Mouse (Mus musculus) megakaryocyte, embryonic 14.5 days (primary cell): Measurements from ENCODE around the gene Calr. TPM values are rescaled to one million over a fixed set of nuclear protein-coding genes. Genes with fewer than 3 reads are reported as not detected.

Source experiments
- H3K27me3 ChIP-seq: replicated peaks from 2 replicates; pipeline ENCODE3; 2012; ENCODE audit warnings: inconsistent platforms
- H3K36me3 ChIP-seq: replicated peaks from 2 replicates; pipeline ENCODE3; 2012; ENCODE audit warnings: low read length, inconsistent platforms, mixed read lengths
- H3K4me1 ChIP-seq: 2 replicates; pipeline ENCODE4 v1.6.1; 2012; ENCODE audit warnings: inconsistent platforms
- H3K4me3 ChIP-seq: replicated peaks from 2 replicates; pipeline ENCODE3; 2012; ENCODE audit warnings: moderate library complexity, mild to moderate bottlenecking, inconsistent platforms
- H3K9me3 ChIP-seq: 2 replicates; pipeline ENCODE4 v1.6.1; 2012; ENCODE audit warnings: inconsistent platforms
- FLI1 ChIP-seq: IDR thresholded peaks from 2 replicates; pipeline ENCODE4 v1.6.1; 2012; ENCODE audit warnings: low read length, inconsistent platforms, mixed read lengths
- GATA1 ChIP-seq: IDR thresholded peaks from 3 replicates; pipeline ENCODE4 v1.6.1; 2012; ENCODE audit warnings: mixed read lengths, low read length, inconsistent platforms, borderline replicate concordance
- polyA plus RNA-seq: library from polyadenylated mRNA; stranded (reverse); fragments of >175 nt; gene quantifications from 2 replicates; pipeline ENCODE4 v1.2.3, GENCODE M21; 2012; ENCODE audit warnings: low replicate concordance; ENCODE audit not compliant: insufficient read depth

Calr gene
- polyA plus RNA-seq, 1 experiment: 510 TPM

DNA sequence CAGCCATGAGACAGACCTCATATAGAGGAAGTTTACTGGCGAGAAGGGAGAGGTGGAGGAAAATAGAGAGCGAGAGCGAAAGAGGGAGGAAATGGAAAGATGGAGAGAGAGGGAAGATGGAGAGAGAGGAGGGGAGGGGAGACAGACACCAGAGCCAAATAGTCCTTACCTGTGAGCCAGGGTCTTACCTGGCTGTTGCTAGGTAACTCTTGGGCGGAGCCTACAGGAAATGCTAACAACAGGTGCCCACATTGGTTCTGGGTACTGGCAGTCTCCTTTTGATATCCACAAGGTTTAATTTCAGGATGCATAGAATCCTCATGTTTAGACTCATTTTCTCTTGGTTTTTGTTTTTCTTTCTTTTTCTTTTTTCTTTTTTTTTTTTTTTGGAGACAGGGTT is 26.3 kb upstream of the Calr start:
- no peak for TF ChIP-seq FLI1
- TF ChIP-seq GATA1: no peak
- Histone ChIP-seq H3K4me3 (peak overlapping the region; percentile 93), H3K9me3 (no peaks in the 10 kb centered on the region), H3K27me3 (no peaks in the 10 kb centered on the region), H3K4me1 (peaks cover 19% of the 10 kb centered on the region), H3K36me3 (peaks cover 35% of the 10 kb centered on the region)

DNA sequence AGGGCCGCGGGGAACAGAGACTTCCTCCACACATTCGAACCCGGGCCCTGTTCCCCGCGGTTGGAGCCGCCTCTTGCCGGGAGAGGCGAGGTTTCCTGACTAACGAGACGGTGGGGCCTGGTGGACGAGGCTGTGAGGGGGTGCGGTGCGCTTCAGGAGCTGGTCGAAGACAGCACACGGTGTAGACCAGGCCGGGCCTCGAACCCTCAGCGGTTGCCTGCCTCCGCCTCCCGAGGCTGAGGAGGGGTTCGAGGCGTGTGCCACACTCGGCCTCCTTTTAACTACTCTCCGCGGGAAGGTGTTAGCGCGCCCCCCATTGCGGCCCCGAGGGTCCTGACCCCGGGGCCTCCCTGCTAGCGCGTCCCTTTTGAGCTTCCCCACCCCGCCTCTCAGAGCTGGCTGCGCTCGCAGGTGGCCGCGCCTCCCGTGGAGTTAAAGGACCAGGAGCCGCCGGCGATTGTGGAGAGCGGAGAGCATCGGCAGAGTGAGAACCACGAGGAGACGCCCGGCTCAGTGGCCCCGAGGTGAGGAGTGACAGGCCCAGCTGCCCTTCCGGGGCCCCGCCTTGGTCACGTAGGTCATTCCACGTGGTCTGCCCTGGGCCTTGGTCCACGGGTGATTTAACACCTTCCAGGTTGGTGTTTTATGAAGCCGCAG is 25.7 kb upstream of the Calr start:
- H3K4me1 ChIP-seq: peaks cover 19% of the 10 kb centered on the region
- H3K36me3 ChIP-seq: peaks cover 37% of the 10 kb centered on the region
- no peaks in the 10 kb centered on the region for H3K27me3 ChIP-seq
- no peak for TF ChIP-seq GATA1
- TF ChIP-seq FLI1: no peak
- no peaks in the 10 kb centered on the region for H3K9me3 ChIP-seq
- H3K4me3 ChIP-seq: peak overlapping the region; percentile 93

DNA sequence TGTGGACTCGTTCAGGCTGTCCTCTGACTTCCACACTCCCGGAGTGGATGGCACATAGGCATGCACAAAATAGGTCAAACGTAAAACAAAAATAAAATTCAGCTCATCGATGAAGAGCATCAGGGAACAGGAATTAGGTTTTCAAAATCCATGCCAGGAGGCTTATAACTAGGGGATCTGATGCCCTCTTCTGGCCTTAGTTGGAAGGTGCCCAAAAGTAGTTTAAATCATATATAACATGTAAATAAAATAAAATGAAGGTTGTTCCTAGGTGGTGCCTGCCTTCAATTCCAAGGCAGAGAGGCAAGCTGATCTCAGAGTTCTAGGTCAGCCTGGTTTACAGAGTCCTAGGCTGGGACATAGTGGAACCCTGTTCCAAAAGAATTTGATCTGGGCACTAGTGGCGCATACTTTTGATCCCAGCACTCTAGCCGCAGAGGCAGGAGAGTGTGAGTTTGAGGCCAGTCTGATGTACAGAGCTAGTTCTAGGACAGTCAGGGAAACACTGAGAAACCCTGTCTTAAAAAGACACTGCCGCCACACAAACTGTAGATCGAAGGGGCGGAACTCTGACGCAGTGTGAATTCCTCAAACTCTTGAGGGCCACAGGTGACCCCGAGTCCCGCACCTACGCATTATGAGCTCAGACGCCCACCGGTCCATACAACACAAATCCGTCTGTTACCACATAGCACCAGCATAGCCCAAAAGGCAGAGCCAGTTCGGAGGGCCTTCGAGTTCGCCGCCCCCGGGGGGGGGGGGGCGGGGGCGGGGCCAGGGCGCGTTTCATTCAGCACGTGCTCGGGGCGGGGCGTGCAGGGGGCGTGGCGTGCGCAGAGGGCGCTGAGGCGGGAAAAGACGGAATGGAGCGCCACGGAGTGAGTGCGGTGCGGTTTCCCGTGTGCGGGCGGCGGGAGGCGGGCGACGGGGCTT is 24.9 kb upstream of the Calr start, which contains the start of gene Syce2:
Gene Syce2 (plus strand): TSS at position 736 of the 933 bp plus-strand sequence.
- Histone ChIP-seq H3K36me3 (peaks cover 43% of the 10 kb centered on the region), H3K4me1 (peaks cover 19% of the 10 kb centered on the region), H3K4me3 (peak within 1 kb of the TSS; percentile 93), H3K27me3 (no peaks in the 10 kb centered on the region), H3K9me3 (no peaks in the 10 kb centered on the region)
- TF ChIP-seq FLI1 (no peak), GATA1 (no peak)

DNA sequence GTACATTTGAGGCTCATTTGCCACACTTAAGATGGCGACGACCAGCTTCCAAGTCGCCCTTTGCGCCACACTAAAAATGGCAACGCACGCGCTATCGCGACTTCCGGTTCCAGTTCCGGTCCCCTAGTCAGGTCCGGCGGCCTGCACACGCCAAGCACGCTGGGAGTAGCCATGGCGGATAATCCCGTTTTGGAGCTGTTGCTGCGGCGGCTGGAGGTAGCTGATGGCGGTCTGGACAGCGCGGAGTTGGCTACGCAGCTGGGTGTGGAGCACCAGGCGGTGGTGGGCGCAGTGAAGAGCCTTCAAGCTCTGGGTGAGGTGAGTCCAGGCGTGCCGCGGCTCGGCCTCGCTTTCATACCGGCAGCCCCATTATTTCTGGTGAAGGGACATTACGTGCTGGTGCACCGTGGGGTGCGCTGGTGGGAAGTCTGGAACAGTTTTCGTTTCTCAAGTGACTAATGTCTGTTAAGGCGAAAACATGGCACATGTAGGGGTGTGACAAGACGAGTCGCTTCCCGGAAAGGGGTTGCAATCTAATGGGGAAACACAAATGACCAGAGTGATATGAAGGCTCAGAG is 10.2 kb upstream of the Calr start, which contains the start of gene Farsa:
Gene Farsa (plus strand): TSS at position 126 of the 578 bp plus-strand sequence.
- Histone ChIP-seq H3K36me3 (peaks cover 36% of the 10 kb centered on the region), H3K9me3 (no peaks in the 10 kb centered on the region), H3K4me3 (peak within 1 kb of the TSS; percentile 96), H3K27me3 (no peaks in the 10 kb centered on the region), H3K4me1 (peaks cover 53% of the 10 kb centered on the region)
- peak; percentile 49; the same call in 1 of the 3 replicates for TF ChIP-seq GATA1
- peak; percentile 98 for TF ChIP-seq FLI1

DNA sequence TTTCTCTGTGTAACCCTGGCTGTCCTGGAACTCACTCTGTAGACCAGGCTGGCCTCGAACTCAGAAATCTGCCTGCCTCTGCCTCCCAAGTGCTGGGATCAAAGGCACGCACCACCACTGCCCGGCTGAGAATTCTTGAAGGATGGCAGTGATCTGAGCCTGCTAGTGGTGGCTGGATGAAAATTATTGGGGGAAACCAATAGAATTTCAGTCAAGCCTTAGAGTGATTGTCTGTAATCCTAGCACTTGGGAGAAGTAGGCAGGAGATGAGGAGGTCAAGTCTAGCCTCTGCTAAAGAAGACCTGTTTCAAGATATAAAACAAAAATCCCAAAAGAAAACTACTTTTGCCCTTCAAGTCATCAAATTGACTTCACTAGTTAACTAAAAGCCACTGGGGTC is 9.7 kb upstream of the Calr start:
- TF ChIP-seq GATA1 (no peak), FLI1 (no peak)
- no peaks in the 10 kb centered on the region for H3K27me3 ChIP-seq
- H3K4me1 ChIP-seq: peaks cover 53% of the 10 kb centered on the region
- H3K9me3 ChIP-seq: no peaks in the 10 kb centered on the region
- H3K4me3 ChIP-seq: peak overlapping the region; percentile 96
- H3K36me3 ChIP-seq: peaks cover 30% of the 10 kb centered on the region

DNA sequence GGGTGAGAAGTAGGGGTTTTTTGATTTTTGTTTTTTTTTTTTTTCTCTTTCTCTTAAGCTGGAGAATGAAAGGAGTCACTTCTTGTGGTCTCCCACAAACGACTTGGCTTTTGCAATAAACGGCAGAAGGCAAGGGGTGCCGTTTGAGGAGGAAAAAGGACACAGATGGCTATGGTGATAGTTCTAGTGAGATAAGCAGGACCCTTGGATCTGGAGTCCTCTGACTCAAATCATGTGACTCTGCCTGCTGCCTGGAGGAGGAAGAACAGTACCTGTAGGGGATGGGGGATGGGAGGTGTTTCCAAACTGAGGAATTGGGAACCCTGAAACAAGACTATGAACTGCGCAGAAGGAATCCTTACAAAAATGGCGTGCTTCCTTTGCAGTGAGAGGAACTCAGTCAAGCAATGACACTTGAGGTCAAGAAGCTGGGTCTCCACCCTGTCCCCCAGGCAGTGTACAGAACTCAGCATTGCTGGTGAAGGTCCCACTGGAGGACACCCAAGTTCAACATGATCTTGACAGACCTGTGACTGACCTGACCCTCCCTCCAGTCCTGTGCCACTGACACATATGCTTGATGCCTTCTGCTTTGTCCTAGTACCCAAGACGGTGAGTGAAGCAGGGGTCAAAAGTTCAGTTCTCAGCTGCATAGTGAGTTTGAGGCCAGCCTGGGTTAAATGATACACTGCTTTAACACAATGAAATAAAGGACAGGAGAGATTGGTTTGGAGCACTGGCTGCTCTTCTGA is 1.1 kb upstream of the Calr start:
- TF ChIP-seq GATA1: no peak
- no peak for TF ChIP-seq FLI1
- Histone ChIP-seq H3K36me3 (peaks cover 36% of the 10 kb centered on the region), H3K4me3 (peak overlapping the region; percentile 99), H3K4me1 (peaks cover 47% of the 10 kb centered on the region), H3K27me3 (no peaks in the 10 kb centered on the region), H3K9me3 (no peaks in the 10 kb centered on the region)

DNA sequence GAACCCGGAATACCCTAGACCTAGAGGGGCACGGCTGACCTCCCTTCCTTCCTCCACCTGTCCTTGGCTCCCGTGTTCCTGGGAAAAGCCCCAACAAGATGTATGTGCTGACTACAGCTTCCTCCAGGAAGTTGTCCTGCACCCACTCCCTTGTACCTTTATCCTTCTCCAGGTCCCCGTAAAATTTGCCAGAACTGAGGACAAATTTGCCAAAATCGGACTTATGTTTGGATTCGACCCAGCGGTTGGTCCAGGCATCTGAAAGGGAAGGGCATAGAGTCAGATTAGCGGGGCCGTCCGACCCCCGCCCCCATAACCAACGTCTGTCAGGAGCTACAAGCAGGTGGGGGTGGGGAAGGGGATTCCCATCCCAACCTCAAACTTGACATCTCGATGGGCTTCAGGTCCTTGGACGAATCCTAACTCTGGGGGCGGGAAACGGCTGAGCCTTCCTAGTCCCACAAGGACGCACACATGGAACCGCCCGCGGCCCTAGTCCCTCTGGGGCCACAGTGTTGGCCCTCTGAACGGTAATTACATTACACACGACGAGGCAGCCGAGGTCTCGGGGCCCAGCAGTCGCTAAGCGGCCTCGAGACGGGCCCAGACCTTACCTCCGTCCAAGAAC is 526 bp downstream of the Calr start:
- peak overlapping the region; percentile 99 for H3K4me3 ChIP-seq
- peaks cover 51% of the 10 kb centered on the region for H3K36me3 ChIP-seq
- H3K9me3 ChIP-seq: no peaks in the 10 kb centered on the region
- TF ChIP-seq FLI1: no peak
- TF ChIP-seq GATA1: no peak
- no peaks in the 10 kb centered on the region for H3K27me3 ChIP-seq
- peaks cover 62% of the 10 kb centered on the region for H3K4me1 ChIP-seq

DNA sequence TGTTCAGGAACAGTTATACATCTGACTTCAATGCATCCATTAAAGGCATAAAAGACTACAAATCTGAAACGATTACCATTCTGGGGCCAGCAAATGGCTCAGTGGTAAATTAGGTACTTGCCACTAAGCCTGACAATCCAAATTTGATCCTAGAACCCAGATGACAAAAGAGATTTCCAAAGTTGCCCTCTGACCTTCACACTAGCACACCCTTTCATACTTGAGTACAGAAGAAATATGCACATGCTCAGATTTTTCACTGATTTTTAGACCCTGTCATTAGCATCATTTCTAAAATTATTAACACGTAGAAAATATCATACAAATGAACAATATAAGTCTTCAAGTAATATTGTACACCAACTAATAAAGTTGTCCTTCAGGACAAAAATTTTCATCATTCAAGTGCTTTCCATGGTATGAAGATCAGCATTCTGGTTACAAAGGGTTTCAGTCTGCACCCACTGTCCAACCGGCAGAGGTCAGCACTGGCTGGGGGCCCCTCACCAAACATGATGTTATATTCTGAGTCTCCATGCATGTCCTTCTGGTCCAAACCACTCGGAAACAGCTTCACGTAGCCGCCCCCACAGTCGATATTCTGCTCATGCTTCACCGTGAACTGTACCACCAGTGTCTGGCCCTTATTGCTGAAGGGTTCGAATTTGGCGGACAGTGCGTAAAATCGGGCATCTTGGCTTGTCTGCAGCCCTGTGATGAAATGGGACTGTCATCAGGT is 1.2 kb downstream of the Calr start:
- H3K4me1 ChIP-seq: peaks cover 64% of the 10 kb centered on the region
- TF ChIP-seq GATA1 (no peak), FLI1 (no peak)

More for the DNA sequence above, 1.2 kb downstream of the Calr start:
- H3K36me3 ChIP-seq: peaks cover 51% of the 10 kb centered on the region
- H3K4me3 ChIP-seq: peak overlapping the region; percentile 99
- H3K27me3 ChIP-seq: no peaks in the 10 kb centered on the region
- no peaks in the 10 kb centered on the region for H3K9me3 ChIP-seq
